Mouse (Mus musculus) frontal cortex, postnatal 36 days (tissue): ENCODE measurements at regions not wholly inside any gene's neighbourhood (a gene's known extent, or its start where the extent isn't known, plus 50 kb on each side); places are given as distances from the start of the nearest gene placed in this dataset.
"Not testable (repeated sequence)": the region's sequence is repeated elsewhere in the genome, so short reads cannot be mapped to it uniquely, and the experiment has no call there.

Experiments used
- DNase-seq, 2 experiments: peaks; one replicate each; pipeline ENCODE4 v3.0.0; 2022; ENCODE audit warnings: low spot score in 2 of 2

- no peak for DNase-seq
These were observed 101.2 kb upstream of the Fam78b start for GRCm38 (mm10) chr1:166900028-166900427.

GRCm38 (mm10) chr1:166900441-166901161, 100.6 kb upstream of the Fam78b start:
- DNase-seq, result no peak

GRCm38 (mm10) chr1:166901574-166901973, 99.6 kb upstream of the Fam78b start:
- no peak for DNase-seq

GRCm38 (mm10) chr1:166903417-166903816, 97.8 kb upstream of the Fam78b start:
- no peak for DNase-seq

GRCm38 (mm10) chr1:166908231-166908805, 92.9 kb upstream of the Fam78b start:
- DNase-seq, result no peak

GRCm38 (mm10) chr1:166912195-166912594, 89.0 kb upstream of the Fam78b start:
- DNase-seq, result not testable (repeated sequence)

GRCm38 (mm10) chr1:166922911-166923712, 78.1 kb upstream of the Fam78b start:
- no peak for DNase-seq

- no peak for DNase-seq
These were observed 77.6 kb upstream of the Fam78b start for GRCm38 (mm10) chr1:166923713-166923975.

GRCm38 (mm10) chr1:166924126-166924525, 77.1 kb upstream of the Fam78b start:
- no peak for DNase-seq

GRCm38 (mm10) chr1:166926078-166926477, 75.1 kb upstream of the Fam78b start:
- DNase-seq, result no peak

- DNase-seq, result not testable (repeated sequence)
These were observed 61.5 kb upstream of the Fam78b start for GRCm38 (mm10) chr1:166939744-166940143.

GRCm38 (mm10) chr1:166940146-166941076, 60.8 kb upstream of the Fam78b start:
- DNase-seq, result not testable (repeated sequence)

GRCm38 (mm10) chr1:166942201-166942600, 59.0 kb upstream of the Fam78b start:
- DNase-seq, result no peak

GRCm38 (mm10) chr1:166944540-166944939, 56.7 kb upstream of the Fam78b start:
- DNase-seq, result no peak

GRCm38 (mm10) chr1:166947844-166948702, 53.1 kb upstream of the Fam78b start:
- DNase-seq, result peak in 1 of 2 experiments; percentile 1
